Mouse (Mus musculus): ENCODE results near the gene Ube2b.

Ube2b gene

DNA sequence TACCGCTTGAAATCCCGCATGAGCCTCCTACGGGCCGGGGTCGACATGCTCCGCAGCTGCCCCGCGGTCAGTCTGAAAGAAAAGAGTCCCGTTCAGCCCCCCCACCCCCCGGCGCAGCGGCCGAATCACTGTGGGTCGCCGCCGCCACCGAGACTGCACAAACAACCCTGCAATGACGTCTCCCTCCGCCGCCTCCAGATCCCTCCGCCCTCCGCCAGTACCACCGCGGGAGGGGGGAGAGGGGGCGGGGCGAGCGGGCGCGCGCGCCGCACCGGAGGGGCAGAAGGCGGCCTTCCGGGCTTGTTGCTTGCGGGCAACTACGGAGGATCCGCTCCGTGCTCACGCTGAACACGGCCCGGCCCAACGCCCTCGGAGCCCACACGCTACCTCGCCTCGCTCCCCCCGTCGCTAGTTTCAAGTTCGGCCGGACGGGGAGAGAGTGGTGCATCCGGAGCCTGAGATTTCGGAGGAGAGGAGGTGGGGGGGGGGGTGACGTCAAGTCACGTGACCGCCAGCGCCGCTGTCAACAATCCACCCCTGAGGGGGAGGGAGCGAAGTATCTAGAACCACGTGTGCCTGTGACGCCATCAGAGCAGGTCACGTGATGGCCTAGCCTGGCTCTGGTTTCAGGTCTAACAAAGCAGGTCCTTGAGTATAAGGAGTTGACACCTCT, at the start of gene Ube2b:
Gene Ube2b, minus strand, starts transcription at position 473 of the 673 bp plus-strand sequence.
- peak; percentile 99 for DNase-seq (ENCODE audit: low spot score)

DNA sequence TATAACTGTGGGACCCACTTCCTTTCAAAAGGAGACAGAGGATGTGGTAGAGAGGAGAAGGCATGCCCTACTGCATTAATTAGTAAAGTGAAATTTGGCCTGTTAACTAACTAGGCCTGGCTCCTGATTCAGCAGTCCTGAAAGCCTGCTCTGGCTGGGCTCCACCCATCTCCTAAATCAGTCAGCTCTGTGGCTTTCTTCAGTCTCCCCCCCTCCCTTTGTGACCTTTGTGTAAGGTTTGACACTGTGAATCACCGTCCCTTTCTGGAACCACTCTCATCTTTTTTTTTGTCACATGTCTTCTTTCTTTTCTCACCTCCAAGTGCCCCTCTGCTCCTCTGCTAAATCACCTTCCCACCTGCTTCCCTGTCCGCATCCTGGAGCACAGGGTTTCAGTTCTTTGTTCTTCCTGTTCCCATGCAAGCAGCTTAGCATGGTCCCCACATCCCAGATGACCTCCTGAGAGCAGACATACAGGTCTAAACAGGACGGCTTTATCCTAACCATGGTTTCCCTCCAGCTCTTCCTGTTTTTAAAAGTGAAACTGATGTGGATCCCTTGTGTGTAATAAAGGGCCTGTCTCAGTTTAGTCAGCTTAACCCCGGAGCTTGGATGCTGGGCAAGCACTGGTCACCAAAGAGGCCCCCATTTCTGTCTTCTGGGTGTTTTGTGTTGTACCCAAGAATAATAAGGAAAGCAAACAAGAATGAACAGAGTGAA, 46.0 kb upstream of the Ube2b start:
- DNase-seq (ENCODE audit: low spot score) = peak; percentile 14

DNA sequence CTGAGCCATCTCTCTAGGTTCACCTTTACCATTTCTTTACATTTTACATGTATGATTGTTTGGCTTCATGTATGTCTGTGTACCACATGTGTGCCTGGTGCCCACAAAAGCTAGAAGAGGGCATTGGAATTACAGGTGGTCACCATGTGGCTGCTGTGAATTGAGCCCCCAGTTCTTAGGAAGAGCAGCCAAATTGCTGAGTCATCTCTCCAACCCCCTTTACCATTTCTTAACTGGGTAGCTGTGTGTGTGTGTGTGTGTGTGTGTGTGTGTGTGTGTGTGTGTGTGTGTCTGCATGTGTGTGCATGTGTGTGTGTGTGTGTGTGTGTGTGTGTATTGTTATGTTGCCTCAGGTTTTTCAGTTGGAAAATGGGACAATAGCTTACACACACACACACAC, 43.6 kb upstream of the Ube2b start:
- no peak for DNase-seq (ENCODE audit: low spot score)

DNA sequence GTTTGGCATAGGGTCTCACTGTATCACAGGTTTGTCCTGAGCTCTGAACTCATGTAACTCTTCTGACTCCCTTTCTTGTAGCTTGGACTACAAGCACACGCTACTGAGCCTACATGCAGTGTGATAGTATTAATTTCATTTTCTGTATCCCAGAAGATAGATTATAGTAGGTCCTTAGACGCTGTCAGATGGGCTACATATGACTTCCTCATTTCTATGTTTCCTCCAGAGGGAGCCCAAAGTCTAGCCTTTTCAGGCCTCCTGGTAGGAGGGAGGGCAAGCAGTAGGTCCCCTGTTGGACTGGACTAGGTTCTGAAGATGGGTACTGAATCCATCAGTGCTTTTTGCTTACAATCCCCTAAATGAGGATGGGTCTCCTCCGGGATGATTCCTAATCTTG, 42.7 kb upstream of the Ube2b start:
- DNase-seq (ENCODE audit: low spot score) = no peak

DNA sequence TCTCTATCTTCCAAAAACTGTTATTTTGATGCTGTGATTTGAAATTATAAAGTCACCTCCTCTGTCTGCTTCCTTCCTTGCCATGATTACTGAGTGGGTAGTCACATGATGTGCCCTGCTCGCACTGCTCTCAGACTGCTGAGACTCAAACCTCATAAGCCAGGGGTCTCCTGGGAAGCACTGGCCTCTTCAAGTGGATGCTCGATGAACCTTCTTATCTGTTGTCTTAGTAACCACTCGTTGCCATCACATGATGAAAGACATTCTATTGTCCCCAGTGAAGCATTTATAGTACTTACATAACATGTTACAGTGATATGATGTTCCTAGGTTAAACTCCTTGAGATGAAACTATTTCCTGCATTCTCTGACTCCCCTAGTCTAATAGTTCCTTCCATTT, 37.1 kb upstream of the Ube2b start:
- no peak for DNase-seq (ENCODE audit: low spot score)

DNA sequence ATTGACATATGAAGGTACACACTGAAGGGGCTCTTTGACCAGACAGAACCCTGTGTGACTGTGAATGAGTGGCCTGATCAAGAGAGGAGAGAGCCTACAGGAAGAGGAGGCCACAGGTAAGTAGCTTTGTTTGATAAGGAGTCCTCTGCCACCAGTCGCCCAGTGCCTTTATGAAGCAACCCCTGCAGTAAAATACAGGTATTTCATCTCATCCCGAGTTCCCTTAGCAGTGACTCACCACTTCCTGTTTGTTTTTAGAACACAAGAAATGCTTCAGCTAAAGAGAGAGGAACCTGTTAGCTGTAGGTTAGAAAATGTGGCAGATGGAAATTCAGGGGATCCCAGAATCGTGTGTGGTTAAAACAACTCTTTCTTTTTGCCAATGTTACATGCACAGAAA, 35.3 kb upstream of the Ube2b start:
- no peak for DNase-seq (ENCODE audit: low spot score)

DNA sequence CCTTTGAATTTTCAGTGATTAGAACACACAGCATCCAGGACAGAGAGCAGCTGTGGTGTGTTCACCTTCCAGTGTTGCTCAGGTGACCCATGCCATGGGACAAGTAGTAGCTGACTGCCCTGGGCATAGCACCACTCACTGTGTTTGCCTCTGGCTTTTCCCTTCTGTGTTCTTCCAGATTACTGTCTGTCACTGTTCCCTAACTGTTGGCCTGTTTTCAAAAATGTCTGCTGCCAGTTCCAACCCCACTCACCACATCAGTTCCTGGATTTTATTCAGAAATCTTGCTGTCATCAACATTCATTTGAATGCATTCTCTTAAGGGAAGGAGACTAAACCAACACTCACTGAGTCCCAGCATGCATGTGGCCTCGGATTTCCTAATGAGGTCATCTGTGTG, 33.4 kb upstream of the Ube2b start:
- DNase-seq (ENCODE audit: low spot score) = no peak

DNA sequence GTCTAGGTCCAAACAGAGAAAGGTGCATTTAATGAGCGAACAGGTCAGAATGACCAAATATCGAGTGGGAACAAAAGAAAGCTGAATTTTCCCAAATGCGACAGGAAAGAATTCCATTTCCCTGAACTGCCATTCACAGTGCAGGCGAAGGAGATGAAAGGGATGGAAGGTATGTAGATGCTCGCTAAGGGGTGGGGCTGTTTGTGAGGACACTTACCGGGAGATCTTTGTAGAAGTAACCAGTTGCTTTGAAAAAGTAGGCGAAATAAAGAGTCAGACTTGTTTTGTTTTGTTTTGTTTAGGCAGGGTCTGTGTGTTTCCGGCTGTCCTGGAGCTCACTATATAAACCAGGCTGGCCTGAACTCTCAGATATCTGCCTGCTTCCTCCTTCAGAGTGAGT, 31.8 kb upstream of the Ube2b start:
- no peak for DNase-seq (ENCODE audit: low spot score)

DNA sequence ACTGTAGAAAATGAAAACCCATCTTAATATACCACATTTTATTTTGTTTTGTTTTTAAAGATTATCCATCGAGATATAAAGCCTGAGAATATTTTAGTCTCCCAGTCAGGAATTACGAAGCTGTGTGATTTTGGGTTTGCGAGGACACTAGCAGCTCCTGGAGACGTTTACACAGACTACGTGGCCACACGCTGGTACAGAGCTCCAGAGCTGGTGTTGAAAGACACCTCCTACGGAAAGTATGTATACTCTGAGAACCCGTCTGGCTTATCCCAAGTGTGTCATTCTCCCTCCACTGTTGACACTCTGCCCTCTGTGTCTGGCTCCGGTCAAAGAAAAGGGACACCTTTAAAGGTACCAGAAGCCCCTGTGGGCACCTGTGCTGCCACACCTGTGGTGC, 17.7 kb upstream of the Ube2b start:
- DNase-seq (ENCODE audit: low spot score) = no peak

DNA sequence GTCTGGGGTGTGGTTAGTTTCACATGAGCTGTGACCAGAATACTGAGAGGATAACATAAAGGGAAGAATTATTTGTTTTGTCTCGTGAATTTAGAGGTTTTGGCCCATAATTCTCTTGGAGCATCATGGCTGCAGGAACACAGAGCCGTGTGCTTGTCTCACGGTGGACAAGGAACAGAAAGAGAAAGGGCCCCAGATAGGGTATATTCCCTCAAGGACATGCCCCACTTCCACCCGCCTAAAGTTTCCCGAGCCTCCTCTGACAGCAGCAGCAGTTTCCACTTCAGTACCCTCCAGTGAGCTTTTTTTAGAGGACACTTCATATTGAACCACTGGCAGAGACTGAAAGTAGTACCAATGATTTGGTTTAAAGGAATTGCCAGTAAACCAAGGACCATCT, 11.0 kb upstream of the Ube2b start:
- no peak for DNase-seq (ENCODE audit: low spot score)

DNA sequence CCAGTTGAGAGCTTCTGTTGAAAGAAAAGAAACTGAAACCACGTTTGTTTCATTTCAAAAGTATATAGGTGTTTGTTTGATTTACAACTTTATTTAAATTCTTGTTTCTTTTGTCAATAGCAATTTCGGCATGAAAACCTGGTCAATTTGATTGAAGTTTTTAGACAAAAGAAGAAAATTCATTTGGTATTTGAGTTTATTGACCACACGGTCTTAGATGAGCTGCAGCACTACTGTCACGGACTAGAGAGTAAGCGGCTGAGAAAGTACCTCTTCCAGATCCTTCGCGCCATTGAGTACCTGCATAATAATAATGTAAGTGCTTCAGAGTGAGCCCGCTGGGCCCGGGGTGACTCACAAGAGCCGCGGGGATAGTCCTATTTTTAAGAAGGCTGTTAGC, 10.4 kb upstream of the Ube2b start:
- DNase-seq (ENCODE audit: low spot score) = no peak

DNA sequence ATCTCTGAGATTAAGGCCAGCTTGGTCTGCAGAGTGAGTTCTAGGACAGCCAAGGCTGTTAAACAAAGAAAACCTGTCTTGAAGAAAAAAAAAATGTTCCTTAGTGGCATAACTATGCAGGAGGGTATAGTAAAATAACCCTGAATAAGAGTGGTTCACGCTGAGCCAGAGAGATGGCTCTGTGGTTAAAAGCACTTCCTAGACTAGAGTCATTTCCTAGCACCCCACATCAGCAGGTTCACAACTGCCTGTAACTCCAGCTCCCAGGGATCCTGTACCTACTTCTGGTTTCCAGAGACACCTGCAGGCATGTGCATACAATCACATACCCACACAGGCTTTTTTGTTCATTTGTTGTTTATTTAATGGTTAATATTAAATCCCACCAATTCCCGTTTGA, 5.0 kb upstream of the Ube2b start:
- no peak for DNase-seq (ENCODE audit: low spot score)

DNA sequence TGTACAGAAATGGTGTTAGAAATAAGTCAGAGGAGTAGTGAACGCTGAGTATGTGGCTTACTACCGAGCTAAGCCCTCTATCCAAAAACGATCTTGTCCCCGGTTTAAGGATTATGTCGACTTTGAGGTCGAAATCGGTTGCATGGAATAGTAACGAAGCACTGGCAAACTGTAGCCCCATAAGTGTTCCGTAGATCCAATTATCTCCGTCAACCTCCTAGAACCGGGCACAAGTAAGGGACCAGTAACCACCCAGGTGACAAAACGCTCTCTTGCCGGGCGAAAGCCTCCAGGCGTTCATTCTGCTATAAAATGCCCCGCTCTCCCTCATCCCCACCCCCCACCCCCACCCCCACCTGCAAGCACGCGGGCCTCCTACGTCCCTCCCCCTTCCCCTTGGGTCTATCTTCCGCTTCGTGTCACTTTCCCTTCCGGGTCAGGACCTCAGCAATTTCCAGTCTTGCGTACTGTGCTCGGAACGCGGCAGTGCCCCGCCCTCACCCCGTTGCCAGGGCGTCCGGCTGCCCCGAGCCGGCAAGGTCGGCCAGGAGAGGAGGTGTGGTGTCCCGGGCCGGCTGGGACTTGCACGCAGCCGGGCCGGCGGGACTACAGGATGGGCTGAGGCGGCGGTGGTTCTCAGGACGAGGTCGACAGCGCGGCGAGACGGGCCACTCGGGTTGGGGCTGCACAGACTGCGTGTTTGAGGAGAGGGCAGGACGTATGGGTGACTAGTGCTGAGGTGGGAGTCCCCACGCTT, 3.4 kb upstream of the Ube2b start, which contains the start of gene Cdkl3:
Gene Cdkl3, plus strand, starts transcription at position 450 of the 757 bp plus-strand sequence.
- DNase-seq (ENCODE audit: low spot score) = peak; percentile 98

DNA sequence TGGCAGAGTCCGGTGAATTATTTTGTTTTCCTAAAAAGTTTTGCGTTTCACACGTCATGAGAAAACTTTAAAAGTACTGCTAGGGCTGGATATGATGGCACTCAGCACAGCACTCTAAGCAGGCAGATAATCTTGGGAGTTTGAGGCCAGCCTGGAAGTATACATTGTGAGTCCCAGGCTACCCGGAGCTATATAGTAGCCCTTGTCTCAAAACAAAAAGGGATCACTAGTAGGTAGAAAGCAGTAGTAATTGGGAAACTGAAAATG, 2.9 kb upstream of the Ube2b start:
- no peak for DNase-seq (ENCODE audit: low spot score)

DNA sequence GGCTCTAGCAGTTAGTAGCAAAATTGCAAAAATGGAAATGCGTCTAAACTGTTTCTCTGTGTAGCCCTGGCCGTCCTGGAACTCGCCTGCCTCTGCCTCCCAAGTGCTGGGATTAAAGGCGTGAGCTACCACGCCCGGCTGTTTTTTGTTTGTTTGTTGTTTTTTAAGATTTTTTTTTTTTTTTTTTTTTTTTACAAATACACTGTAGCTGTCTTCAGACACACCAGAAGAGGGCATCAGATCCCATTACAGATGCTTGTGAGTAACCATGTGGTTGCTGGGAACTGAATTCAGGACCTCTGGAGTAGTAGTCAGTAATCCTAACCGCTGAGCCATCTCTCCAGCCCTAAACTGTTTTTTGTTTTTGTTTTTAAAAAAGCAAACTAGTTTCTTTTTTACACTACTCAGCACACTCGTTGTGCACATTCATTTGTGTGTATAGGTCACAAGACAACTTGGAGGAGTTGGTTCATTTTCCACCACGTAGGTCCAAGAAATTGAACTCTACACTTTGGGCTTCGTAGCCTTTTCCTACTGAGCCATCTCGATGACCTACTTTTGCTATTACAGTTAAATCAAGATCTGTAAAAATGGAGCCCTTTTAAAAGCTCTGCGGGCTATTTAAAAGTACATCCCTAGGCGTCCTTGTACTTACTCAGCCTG, 2.4 kb upstream of the Ube2b start:
- DNase-seq (ENCODE audit: low spot score) = no peak

DNA sequence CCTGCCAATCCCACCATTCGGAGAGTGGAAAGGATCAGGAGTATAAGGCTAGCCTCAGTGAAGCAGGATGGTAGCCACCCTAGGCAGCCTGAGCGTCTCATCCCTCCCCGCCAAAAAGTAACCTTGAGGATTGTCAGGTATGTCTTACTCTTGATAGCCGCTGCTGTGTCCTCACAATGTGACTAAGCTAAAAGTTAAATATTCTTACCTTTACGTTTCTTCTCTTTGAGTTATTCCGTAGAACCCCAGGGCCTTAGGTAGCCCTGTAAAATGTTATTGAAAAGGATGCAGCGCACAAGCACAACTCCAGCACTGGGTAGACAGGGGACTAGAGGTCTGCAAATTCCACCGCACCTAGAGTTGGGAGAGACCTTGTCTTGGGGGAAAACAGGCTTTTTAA, 1.3 kb upstream of the Ube2b start:
- no peak for DNase-seq (ENCODE audit: low spot score)

DNA sequence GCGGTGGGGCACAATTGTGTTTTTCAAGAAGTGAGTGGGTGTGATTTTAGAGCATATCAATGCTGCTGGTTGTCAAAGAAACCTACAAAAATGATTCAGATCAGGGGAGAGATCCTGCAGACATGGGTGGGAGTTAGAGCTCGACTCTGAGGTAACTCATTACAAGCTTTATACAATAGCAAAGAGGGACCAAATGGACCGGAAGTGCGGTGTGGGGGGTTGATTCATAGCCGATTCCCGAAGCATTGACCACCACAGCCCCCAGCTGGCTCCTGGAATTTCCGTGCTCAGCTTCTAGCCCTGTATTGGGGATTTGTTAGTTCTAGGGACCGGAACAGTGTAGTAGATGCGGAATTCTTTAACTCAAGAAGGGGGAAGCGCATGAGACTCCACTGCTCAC, 779 bp upstream of the Ube2b start:
- DNase-seq (ENCODE audit: low spot score) = no peak

DNA sequence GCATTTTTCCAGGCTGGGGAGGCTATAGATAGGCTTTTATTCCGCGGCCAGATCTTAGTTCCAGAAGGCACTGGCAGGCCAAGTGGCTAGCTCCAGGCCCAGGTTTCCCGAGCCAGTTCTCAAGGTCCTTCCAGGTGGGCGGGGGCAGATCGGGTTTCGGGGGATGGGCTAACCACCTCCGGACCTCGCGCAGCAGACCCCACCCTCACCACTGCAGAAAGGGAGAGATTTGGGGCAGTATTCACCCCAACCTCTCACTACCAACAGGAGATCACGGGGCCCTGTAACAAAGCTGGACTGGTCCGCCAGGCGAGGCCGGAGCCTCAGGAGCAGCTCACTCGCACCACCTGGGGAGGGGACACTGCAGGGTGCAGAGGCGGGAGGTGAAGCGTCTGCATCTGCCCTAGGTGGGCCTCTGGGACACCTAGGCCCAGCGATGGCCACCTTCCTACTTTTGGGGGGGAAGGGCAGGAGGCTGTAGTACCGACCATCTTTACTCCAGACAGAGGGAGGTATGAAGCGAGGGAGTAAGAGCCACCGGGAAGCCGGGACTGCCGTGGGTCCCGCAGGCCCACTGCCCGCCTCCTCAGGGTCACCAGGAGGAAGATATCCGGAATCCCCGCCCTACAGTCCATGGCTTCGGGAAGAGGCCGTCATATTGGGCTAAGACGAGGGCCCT, 812 bp downstream of the Ube2b start:
- DNase-seq (ENCODE audit: low spot score) = peak; percentile 78

DNA sequence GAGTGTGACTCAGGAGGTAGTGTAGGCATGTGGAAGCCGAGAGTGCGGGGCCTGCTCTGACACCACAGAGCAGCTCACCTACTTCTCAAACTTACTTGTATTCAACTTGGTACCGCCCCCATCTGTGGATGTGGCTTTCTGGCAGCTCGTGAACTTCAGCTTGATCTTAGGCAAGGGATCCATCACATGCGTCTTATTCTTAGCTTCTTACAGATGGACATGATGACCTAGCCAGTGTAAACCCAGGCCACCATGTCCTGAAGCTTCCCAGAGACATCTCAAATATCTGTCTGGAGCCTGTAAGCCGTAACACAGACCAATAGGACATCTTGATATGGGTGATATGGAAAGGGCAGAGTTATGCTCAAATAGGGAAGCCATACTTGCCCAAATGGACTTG, 28.9 kb downstream of the Ube2b start:
- no peak for DNase-seq (ENCODE audit: low spot score)

DNA sequence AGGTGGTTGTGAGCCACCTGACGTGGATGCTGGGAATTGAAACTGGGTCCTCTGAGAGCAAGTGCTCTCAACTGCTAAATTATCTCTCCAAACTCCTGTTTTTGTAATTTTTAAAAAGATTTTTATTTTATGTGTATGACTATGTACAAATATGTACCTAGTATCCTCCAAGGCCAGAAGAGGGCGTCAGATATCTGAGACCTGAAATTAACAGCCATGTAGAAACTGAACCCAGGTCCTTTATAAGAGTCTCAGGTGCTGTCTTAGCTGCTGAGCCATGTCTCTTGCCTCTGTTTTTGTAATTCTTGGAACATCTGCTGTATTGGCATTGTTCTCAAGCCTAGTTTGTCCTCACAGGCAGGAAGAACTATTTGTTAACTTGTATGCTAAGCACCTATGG, 31.1 kb downstream of the Ube2b start:
- DNase-seq (ENCODE audit: low spot score) = no peak

DNA sequence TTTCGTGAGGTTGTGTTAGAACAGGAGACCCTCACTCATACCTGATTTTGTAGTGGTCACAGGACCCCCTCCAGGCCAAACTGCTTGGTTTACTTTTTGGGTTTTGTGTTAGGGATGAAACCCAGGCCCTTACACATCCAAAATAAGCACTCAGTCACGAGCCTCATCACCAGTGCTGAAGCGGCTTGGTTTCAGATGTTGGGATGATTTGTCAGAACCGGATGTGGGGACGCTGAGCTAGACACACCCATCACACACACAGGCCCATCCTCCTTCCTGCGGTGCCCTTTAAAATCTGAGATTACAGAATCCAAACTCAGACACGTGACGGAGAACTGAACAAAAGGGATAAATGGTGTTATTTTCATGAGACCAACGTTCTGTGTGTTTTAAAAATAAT, 31.7 kb downstream of the Ube2b start:
- DNase-seq (ENCODE audit: low spot score) = no peak
